Mouse (Mus musculus): ENCODE results near the gene Slc22a23.

Gene Slc22a23

DNA sequence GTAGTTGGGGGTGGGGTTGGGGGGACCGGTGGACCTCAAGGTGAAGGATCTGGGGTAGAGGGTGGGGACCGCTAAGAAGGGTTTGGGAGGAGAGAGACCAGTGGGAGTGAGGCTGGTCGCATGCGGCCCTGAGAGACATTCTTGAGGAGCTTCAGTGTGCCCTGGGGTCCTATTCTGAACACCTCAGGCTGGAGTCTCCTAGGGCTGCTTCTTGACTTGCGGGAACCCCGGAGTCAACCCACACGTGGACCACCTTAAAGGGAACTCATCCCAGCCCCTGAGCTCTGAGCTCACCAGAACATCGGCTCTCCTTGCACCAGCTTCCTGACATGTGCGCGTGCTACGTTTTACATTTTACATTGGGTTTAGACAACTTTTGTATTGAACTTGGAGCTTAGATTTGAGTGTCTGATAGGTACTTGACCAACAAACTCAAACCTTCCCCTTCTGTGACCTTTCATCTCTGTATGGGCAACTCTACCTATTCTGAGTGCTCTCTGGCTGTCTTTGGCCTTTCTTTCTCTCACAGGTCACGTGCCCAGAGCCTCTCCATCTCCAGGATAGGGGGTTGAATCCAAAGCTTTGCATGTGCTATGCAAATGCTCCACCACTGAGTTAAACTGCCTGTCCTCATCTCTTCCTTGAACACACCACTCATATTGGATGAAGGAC, 181.5 kb downstream of the Slc22a23 start:
- no peak for DNase-seq (ENCODE audit: low read depth, low spot score)

DNA sequence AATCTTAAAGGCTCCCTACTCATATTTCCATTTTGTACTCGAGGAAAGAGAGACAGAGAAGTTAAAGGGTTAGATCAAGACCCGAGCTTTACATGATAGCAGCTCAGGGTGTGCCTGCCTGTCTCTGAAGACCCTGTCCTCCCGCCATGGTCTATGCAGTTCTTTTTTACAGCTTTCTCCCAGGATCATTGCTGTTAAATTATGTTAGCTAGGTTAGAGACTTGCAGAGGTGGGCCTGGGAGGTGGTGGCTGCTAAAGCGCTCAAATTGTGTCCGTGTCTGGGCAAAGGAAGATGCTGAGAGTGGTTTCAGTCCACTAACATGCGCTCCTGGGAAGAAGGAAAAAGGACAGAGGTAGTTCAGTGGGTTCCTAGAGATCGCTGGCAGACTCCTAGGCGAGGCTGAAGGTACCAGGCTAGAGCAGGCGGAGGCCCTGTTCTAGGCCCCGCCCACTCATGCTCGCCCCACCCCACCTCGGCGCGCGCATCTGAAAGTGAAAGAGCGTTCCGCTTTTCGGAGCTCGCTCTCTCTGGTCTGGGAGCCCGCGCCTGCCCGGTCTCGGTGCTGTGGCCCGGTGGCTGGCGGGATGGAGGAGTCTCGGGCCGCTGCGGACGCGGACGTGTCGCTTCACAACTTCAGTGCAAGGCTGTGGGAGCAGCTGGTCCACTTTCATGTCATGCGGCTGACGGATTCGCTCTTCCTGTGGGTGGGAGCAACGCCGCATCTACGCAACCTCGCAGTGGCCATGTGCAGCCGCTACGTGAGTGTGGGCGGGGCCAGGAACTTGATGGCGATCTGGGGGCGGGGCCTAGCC, 182.3 kb downstream of the Slc22a23 start, which contains the start of gene Psmg4:
Gene Psmg4, plus strand, starts transcription at position 474 of the 813 bp plus-strand sequence.
- DNase-seq (ENCODE audit: low read depth, low spot score), result peak; percentile 93

DNA sequence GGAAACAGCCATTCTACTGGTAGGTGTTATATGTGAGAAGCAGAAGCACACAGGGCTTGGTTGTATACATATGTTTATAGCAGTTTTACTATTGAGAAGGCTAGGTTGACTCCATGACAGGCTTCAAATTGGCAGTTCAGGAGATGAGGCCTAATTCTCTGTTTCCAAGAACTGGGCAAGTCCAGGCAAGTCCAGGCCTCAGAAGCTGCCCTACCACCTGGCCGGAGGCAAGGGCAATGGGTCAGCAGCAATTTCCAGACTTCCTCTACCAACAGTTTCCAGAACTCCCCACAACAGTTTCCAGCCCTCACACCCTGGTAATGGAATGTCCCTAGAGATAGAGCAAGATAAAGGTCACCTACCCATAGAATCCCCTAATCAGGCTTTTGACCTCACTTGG, 185.1 kb downstream of the Slc22a23 start:
- DNase-seq (ENCODE audit: low read depth, low spot score), result no peak

DNA sequence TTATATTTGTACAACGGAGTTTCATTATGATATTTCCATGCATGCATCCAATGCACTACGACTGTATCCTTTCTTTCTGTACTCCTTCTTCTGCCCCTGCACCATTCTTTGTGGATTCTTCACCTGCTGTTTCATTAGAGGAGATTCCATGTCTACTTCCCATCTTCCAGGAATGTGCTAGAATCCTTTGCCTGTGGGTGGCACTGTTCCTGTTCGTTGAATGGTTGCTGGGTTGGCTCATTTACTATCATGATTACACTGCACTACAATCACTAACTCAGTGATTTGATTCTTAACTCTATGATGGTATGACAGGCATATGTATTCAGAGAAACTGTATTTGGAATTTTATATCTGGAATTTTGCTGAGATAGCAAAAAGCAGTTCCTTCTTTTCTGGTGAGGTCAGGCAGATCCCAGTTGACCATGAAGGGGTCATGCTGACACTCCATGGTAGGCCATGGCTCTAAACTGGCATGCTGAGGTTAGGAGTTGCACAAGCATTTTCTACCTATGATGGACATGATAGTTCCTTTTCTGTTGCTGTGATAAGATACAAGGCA, 187.3 kb downstream of the Slc22a23 start:
- no peak for DNase-seq (ENCODE audit: low read depth, low spot score)

DNA sequence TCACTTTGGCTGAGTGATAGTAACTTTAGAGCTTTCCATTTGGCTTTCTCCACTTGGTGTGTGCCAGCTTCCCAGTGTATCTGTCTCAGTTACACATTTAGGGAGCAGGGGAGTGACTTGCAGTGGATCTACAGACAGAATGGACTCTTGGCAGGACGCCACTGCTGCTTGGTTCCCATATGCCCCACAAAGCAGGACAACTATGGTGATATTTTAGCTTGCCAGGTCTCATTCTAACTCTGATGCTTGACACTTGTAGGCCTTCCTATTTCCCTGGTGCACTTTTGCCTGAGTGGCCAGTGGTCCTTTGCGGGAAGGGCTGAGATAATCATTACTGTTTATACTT, 188.2 kb downstream of the Slc22a23 start:
- no peak for DNase-seq (ENCODE audit: low read depth, low spot score)

DNA sequence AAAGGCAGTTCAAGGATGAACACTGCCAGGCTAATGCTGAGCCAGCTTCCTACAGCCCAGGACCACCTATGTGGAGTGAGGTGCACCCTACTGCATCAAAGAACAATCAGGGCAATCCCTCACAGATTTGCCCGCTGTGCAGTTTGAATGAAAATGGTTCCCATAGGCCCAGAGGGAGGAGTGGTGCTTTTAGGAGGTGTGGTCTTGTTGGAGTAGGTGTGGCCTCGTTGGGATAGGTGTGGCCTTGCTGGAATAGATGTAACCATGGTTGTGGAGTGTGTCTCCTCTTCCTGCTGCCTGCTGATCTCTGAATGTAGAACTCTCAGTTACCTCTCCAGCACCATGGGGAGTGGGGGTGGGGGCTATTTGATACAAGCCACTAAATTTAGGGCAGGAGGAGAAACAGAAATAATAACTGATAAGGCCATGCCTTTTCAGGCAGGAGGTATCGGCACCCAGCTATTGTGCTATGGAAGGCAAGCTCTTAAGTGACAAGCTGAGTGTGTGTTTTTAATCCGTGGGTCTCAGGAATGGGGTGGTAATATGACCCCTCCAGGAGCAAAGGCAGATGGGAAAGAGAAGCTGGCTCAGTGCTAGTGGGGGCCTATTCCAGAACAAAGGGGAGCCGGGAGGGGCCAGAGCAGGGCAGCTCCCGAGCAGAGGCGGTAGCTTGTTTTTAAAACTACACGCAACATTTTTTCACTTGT, 188.7 kb downstream of the Slc22a23 start:
- DNase-seq (ENCODE audit: low read depth, low spot score), result peak; percentile 96

DNA sequence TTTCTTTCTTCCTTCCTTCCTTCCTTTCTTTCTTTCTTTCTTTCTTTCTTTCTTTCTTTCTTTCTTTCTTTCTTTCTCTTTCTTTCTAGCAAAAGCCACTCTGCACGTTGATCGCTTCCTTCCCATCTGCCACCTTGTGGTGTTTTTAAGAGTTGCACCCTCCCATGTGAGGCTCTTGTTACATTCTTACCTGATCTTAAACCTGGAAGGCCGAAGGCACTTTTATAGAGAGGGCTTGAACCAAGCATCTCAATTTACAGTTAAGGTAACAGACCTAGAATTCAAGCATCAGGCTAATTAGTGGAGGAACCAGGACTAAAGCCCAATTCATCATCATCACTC, 190.1 kb downstream of the Slc22a23 start:
- peak; percentile 88 for DNase-seq (ENCODE audit: low read depth, low spot score)

DNA sequence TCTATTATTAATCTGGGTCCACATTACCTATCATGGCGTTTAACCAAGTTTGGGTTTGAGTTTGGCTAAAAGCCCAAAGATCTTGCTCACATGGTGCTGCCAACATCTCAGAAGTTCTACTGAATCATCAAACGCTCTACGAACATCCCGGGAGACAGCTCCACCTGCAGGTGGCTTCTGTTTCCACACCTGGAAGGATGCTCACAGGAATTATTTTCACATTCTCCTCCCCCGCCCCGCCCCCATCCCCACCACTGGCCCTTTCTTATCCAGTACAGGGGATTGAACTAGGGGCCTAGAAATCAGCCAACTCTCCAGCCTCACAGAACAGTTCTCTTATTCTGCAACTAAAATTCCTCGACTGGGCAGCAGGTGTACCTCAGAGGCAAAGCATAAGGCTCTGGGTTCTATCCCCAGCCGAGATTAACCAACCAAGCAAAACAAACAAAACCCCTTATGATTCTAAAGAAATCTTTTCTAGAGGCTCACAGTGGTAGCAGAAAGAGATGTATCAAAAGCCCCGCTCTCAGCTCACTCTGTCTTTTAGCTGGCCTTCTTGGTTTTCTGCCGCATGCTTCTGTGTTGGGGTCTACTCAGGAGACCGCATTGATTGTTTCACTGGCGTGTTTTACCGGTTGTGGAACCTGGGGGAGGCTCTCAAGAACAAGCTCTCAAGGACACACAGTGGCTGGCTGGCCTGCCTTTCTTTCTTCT, 190.6 kb downstream of the Slc22a23 start:
- peak; percentile 94 for DNase-seq (ENCODE audit: low read depth, low spot score)

DNA sequence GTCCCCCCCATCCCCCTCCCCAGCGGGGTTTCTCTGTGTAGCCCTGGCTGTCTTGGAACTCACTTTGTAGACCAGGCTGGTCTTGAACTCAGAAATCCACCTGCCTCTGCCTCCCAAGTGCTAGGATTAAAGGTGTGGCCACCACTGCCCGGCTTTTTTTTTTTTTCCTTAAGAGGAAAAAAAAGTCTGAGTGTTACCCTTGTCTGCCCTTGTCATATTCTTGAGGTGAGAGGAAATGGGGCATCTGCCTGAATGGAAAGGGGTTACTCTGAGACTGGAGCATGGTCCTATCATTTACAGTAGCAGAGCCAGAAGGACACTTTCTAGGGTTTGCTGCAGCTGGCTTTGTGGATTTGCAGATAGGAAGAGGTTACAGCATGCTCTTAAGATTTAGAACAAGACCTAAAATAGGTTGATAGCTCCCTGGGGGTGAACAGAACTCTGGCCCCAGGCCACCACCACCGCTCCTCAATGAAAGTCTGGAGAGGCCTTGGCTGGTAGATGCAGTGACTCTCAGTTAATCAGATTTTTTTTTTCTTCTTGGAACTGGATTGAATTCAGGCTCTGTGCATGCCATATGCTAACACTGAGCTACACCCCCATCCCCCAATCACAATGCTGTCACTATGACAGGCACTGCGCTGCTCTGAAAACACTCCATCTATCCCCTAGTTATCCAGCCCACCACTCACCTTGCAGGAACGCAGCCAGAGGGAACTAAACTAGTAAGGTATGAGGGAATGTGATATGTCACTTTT, 191.5 kb downstream of the Slc22a23 start:
- DNase-seq (ENCODE audit: low read depth, low spot score), result peak; percentile 68

DNA sequence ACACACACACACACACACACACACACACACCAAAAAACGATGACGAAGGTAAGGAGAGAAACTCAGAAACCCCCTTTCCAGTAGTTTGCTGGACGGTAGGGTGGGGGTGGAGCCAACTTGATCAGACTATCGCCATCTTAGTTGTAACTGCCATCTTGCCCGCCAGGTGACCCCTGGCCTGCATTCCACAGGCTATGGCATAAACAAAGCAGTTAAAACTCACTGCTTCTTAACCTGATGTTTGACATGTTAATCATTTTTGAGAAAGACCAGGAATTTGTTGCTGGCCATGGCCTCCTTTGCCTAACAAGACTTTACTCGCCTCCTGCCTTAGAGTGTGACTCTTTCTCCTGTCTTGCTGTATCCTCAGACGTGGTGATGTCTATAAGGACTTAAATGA, 192.3 kb downstream of the Slc22a23 start:
- peak; percentile 93 for DNase-seq (ENCODE audit: low read depth, low spot score)

DNA sequence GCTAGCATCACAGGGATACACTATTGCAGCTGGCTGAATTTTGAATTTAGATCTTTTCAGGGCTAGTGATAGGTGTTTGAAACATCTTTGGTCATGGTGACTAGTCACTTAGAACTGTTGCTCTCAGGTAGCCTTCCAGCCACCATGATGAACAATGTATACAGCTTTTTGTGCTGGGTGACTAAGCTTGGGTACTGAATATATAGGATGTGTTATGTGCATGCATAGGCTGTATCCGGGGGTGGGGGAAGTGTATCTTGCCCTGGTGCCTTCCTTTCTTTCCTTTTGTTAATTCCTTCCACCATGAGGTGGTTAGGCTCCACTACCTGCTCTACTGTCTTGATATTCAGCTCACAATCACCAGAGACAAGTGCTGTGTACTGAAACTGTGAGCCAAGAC, 193.6 kb downstream of the Slc22a23 start:
- no peak for DNase-seq (ENCODE audit: low read depth, low spot score)

DNA sequence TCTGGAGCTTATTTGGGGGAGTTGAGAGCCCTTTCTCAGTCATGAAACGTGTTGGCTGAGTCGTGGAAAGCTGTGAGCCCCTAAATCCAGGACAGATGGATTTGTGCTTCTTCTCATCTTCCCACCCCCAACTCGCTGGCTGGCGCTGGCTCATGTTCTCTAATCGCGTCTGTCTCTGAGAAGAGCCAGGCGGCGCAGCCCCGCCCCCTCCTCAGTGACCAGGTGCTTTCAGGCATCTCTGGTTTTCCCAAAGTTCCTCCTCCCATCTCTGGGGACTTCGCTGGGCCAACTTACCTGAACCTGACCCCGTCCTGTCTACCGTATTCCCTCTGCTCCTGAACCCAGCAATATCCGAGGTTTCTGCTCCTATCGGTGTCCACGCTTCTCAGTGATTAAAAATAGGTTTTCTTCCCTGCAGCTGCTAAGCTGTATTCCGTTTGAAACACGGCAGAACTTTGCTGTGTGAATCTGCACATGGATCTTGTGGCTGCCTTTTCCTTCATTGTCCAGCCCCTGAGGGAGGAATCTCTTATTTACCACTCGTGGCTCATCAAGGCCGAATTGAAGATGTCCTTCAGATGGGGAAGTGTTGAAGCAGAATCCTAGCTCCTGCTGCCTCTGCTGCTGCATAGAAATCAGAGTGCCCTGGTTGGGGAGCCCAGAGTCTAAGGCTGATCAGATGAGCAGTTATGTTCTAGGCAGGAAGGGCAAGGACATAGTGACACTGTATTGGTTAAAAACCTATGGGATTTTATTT, 194.5 kb downstream of the Slc22a23 start:
- peak; percentile 76 for DNase-seq (ENCODE audit: low read depth, low spot score)

DNA sequence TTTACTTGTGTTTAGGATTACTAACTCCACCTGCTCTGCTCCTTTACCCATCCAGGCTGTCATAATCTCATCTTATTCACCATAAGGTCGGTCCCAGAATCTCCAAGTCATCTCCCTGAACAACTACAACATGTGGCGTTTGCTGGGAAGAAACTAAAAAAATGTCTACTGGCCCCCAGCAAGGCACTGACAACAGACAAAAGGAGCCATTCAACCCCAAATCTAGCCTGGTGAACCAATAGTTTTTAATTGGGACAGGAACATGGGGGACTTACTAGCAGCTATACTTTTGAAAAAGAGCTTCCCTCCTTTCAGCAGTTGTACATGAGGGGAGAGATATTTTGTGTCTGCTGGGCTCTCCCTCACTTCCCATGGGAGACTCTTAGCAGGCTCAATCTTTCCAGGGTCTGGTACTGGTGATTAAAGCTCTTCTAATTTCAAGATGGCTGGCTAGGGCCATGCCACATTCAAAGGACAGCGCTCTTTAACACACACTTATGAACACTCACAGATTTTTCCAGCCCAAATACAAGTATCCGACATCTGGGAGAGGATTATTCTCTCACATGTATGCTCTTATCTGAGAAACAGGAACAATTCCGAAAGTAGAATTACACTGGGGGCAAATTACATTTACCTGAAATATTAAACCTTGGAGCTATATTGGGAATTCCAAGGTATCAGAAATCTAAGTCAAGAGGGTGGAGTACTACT, 195.4 kb downstream of the Slc22a23 start:
- DNase-seq (ENCODE audit: low read depth, low spot score), result no peak

DNA sequence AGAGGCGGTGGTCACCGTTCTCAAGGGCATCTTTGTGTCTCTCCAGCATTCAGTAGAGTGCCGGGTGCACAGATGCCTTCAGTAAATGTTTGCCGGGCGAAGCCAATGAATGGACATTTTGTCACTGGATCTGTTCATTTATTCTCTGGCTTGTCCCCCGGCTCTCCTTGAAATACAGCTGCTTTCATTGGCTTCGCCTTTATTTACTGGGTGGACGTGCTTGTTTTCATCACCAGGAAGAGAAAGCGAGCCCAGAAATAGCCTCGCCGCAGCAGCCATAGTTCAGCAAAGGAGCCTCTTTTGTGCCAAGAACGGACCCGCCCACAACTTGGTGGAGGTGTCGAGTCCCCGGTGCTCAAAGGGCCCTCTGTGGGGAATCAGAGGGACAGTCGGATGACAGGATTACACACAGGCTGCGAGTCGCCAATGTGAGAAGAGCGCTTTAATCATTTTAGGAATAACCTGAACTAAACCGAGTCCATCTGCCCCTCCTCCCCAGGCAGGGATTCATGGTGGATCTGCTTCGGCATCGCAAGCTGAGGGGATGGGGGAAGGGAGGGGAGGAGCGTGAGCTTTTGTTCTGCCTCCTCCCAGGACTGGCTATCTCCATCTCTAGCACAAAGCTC, 196.1 kb downstream of the Slc22a23 start:
- peak; percentile 89 for DNase-seq (ENCODE audit: low read depth, low spot score)

DNA sequence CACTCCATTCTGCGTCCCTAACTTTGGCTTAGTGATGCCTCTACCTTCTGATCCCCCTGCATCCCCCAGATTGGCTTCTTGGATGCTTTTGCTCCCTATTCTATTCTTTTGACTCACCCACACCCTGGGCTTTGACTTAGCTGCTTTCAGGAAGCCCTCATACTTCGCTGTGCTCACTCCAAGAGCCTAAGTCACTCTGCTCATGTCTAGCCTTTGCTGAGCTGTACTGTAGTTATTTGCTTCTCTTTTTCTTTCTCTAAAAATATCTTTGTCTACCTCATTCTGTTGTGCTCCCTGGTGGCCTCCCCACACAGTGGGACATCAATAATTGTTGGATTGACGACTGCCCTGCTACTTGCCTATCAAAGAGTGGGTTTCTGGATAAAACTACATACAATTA, 196.8 kb downstream of the Slc22a23 start:
- DNase-seq (ENCODE audit: low read depth, low spot score), result no peak

DNA sequence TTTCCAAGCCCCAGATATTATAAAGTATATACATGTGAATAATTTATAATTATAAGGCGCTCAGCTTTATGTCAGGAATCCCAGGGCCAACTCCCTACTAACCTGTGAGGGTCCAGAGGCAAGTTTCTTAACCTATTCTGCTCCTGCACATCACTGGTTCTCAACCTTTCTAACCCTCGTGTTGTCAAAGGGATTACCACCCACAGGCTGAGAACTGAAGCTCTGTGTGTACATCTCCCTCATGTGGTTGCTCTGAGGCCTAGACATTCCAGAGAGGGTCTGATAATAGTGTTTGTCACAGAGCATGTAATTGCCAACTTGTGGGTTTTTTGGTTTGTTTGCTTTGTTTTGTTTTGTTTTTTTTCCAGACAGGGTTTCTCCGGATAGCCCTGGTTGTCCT, 198.1 kb downstream of the Slc22a23 start:
- peak; percentile 30 for DNase-seq (ENCODE audit: low read depth, low spot score)

DNA sequence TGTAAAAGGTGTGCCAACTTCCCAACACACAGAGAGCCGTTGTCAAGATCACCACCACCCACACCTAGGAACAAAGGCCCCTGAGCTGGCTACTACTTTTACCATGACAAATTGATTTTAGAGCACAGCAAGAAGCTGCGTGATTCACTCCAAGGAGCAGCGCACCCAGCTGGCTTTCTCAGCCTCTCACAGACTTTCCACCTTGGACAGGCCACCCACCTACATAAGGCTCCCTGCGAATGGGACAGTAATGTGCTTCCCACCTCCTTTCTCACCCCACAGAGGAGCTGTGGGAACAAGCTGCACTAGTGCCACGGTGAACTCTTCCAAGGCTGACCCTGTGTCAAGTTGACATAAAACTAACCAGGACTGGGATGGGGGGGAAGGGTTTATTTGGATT, 201.6 kb downstream of the Slc22a23 start:
- no peak for DNase-seq (ENCODE audit: low read depth, low spot score)

DNA sequence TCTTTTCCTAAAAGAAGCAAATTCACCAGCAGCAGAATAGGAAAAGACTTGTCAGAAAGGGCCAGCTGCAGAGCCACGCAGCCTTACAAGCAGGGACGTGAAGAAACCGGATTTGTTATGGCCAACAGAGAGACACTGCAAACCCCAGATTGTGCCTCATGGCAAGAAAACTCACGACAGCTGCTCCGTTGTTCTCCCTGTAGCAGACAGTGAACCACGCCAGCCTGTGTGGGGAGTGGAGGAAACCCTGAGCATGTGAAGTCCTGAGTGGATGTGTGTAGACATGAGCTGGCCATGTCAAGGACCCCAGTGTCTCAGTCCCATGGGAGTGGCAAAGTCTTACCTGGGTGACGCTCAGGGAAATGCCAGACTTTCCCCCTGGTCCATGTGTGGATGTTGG, 208.4 kb downstream of the Slc22a23 start:
- DNase-seq (ENCODE audit: low read depth, low spot score), result no peak

DNA sequence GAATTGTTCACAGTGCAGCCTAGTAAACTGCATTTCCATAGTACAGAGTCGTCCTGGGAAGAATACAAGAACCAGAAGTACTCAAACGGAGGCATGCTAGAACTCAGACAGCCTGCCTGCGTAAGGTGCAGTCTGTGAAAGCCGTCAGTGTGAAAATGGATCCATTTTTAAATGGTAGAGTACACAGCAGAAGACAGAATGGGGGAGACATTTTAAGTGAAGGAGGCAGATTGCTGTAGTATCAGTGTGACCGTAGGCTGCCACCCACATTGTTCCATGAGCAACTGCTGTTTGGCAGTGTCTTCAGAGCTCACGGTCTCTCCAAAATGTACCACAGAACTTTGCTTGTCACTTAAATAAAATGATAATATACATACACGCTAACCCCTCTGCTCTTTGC, 210.7 kb downstream of the Slc22a23 start:
- DNase-seq (ENCODE audit: low read depth, low spot score), result no peak

Measured in R1 (cell line).